In genomic region chr7:125433874-125434273, GRCm38 (mm10) we compare ENCODE assay signal across 15 mouse cellular contexts.
"Had no signal": no experiment of that assay in that cellular context is flagged by ENCODE, and none has a peak within 500 bp of the region (broad histone marks: within the 10 kb centered on the region; RNA-seq: fewer than 3 reads in every experiment).

No protein-coding gene starts in this region.

- H3K9ac ChIP-seq: liver, embryonic 15.5 days; liver, postnatal 0 days; midbrain, embryonic 12.5 days had no signal

- DNase-seq: liver, postnatal 0 days; lung, adult 2 months; retina, postnatal 1 day; right cerebral cortex, adult 18-20 months; right cerebral cortex, postnatal 25 days; right cerebral cortex, postnatal 4 days; thymus, adult 18-20 months; thymus, postnatal 14 days; thymus, postnatal 36 days had no signal

- H3K27me3 ChIP-seq: liver, embryonic 15.5 days; lung, embryonic 15.5 days; midbrain, embryonic 12.5 days had no signal

- H3K27ac ChIP-seq: liver, embryonic 15.5 days had no signal

- H3K4me2 ChIP-seq: liver, embryonic 15.5 days; lung, embryonic 15.5 days; midbrain, embryonic 12.5 days had no signal

- H3K9me3 ChIP-seq: liver, embryonic 15.5 days; lung, embryonic 15.5 days; midbrain, embryonic 12.5 days had no signal

- H3K36me3 ChIP-seq: liver, embryonic 15.5 days; lung, embryonic 15.5 days; midbrain, embryonic 10.5 days; midbrain, embryonic 12.5 days had no signal

- H3K4me3 ChIP-seq: liver, embryonic 15.5 days; lung, embryonic 15.5 days; midbrain, embryonic 10.5 days; midbrain, embryonic 12.5 days; myocyte had no signal

- ATAC-seq: liver, postnatal 0 days; midbrain, embryonic 16.5 days had no signal
